Mouse (Mus musculus): ENCODE results near the gene Lrr1. TPM values are rescaled to one million over a fixed set of nuclear protein-coding genes. Genes with fewer than 3 reads are reported as not detected.

Lrr1 gene
- polyA plus RNA-seq, 1 experiment from 2014 or later = 5.5 TPM

DNA sequence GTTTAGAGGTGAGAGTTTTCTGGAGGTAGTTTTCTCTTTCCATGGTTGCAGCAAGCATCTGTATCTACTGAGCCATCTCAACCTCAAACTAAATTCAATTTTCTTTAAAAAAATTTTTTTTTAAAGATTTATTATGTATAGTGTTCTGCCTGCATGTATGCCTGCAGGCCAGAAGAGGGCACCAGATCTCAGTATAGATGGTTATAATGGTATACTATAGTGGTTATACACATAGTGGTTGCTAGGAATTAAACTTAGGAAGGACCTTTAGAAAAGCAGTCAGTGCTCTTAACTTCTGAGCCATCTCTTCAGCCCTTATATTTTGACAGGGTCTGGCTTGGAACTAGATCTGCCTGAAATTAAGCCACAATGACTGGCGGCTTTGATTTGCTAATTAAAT lies 21.9 kb downstream of the Lrr1 start:
- ATAC-seq = no peak

DNA sequence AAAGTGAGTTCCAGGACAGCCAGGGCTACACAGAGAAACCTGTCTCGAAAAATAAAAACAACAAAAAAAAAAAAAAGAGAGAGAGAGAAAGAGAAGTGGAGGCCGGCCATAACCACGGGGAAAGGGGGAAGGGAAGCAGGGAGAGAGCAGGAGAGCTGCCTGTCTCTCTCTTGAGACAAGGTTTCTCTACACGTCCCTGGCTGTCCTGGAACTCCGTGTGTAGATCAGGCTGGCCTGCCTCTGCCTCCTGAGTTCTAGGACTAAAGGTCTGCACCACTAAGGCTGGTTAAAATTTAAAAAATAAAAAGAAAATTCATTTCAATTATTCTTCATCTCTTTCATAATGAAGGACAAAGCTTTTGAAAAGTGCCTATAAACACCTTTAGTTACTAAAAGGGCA lies 22.8 kb downstream of the Lrr1 start:
- Histone ChIP-seq H3K27ac (ENCODE audit: low read depth, low read length) (no peak overlapping the region), H3K36me3 (ENCODE audit: control insufficient read depth, insufficient read depth) (peaks cover 4% of the 10 kb centered on the region; the same call in 1 of the 2 replicates), H3K4me3 (ENCODE audit: low read depth, low read length) (no peak overlapping the region), H3K27me3 (replicated peaks; ENCODE audit: control insufficient read depth, insufficient read depth, low read length) (no peaks in the 10 kb centered on the region), H3K4me1 (replicated peaks; ENCODE audit: control insufficient read depth, insufficient read depth, low read length) (no peaks in the 10 kb centered on the region; the same call in 1 of the 2 replicates), H3K9me3 (ENCODE audit: control insufficient read depth) (no peaks in the 10 kb centered on the region), H3K9ac (ENCODE audit: low read depth, low read length) (no peak overlapping the region), H3K4me2 (replicated peaks; ENCODE audit: low read depth) (no peak overlapping the region)
- ATAC-seq = no peak
- WGBS = 91% methylated on average over 5 of the region's 5 CpGs
- TF ChIP-seq CTCF (IDR thresholded peaks at IDR 0.05; ENCODE audit: low read depth) = no peak

More for the DNA sequence above, 21.9 kb downstream of the Lrr1 start:
- Histone ChIP-seq H3K27me3 (replicated peaks; ENCODE audit: control insufficient read depth, insufficient read depth, low read length) (no peaks in the 10 kb centered on the region), H3K4me2 (replicated peaks; ENCODE audit: low read depth) (no peak overlapping the region), H3K9ac (ENCODE audit: low read depth, low read length) (no peak overlapping the region), H3K4me1 (replicated peaks; ENCODE audit: control insufficient read depth, insufficient read depth, low read length) (0 out of 2 replicates have a peak, but pooled peaks cover 2% of the 10 kb centered on the region), H3K9me3 (ENCODE audit: control insufficient read depth) (no peaks in the 10 kb centered on the region), H3K27ac (ENCODE audit: low read depth, low read length) (no peak overlapping the region), H3K36me3 (ENCODE audit: control insufficient read depth, insufficient read depth) (peaks cover 4% of the 10 kb centered on the region; the same call in 1 of the 2 replicates), H3K4me3 (ENCODE audit: low read depth, low read length) (no peak overlapping the region)
- TF ChIP-seq CTCF (IDR thresholded peaks at IDR 0.05; ENCODE audit: low read depth) = peak; percentile 55
- WGBS = 92% methylated on average over 1 of the region's 1 CpGs

DNA sequence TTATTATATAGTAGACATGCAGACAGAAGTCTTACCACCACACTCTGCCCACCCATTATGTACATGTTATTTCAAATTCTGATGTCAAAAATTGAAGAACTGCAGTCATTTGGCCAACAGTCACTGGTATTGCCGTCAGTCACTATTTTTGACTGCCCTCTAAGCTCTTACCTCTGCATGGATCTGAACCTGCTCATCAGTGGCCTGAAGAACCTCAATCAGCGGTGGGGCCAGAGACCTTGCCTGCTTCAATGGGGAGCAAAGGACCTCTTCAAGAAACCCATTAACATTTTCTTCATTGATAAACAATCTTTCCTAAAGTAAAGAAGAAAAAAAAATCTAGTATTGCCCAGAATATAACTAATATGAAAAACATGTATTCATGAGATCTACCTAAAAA lies 24.0 kb downstream of the Lrr1 start:
- Histone ChIP-seq H3K9ac (ENCODE audit: low read depth, low read length) (no peak overlapping the region), H3K4me3 (ENCODE audit: low read depth, low read length) (no peak overlapping the region), H3K27ac (ENCODE audit: low read depth, low read length) (no peak overlapping the region), H3K9me3 (ENCODE audit: control insufficient read depth) (no peaks in the 10 kb centered on the region), H3K36me3 (ENCODE audit: control insufficient read depth, insufficient read depth) (peaks cover 4% of the 10 kb centered on the region; the same call in 1 of the 2 replicates), H3K27me3 (replicated peaks; ENCODE audit: control insufficient read depth, insufficient read depth, low read length) (no peaks in the 10 kb centered on the region), H3K4me1 (replicated peaks; ENCODE audit: control insufficient read depth, insufficient read depth, low read length) (no peaks in the 10 kb centered on the region; the same call in 1 of the 2 replicates), H3K4me2 (replicated peaks; ENCODE audit: low read depth) (no peak overlapping the region)
- WGBS = 90% methylated on average over 2 of the region's 2 CpGs
- no peak for TF ChIP-seq CTCF (IDR thresholded peaks at IDR 0.05; ENCODE audit: low read depth)
- no peak for ATAC-seq

GRCm38 (mm10) chr12:69196444-69197377 lies 28.1 kb downstream of the Lrr1 start, which contains the start of gene Gm49383:
Gene Gm49383, minus strand, starts transcription at chr12:69197104.
- under 1% methylated on average over 75 of the region's 75 CpGs for WGBS
- Histone ChIP-seq H3K4me2 (replicated peaks; ENCODE audit: low read depth) (peak within 1 kb of the TSS; percentile 93), H3K36me3 (ENCODE audit: control insufficient read depth, insufficient read depth) (peaks cover 12% of the 10 kb centered on the region; the same call in 1 of the 2 replicates), H3K9me3 (ENCODE audit: control insufficient read depth) (no peaks in the 10 kb centered on the region), H3K9ac (ENCODE audit: low read depth, low read length) (peak within 1 kb of the TSS; percentile 83), H3K4me1 (replicated peaks; ENCODE audit: control insufficient read depth, insufficient read depth, low read length) (no peaks in the 10 kb centered on the region; the same call in 1 of the 2 replicates), H3K27me3 (replicated peaks; ENCODE audit: control insufficient read depth, insufficient read depth, low read length) (no peaks in the 10 kb centered on the region), H3K27ac (ENCODE audit: low read depth, low read length) (peak within 1 kb of the TSS; percentile 89), H3K4me3 (ENCODE audit: low read depth, low read length) (peak within 1 kb of the TSS; percentile 96)
- peak; percentile 59 for ATAC-seq
- TF ChIP-seq CTCF (IDR thresholded peaks at IDR 0.05; ENCODE audit: low read depth) = no peak

DNA sequence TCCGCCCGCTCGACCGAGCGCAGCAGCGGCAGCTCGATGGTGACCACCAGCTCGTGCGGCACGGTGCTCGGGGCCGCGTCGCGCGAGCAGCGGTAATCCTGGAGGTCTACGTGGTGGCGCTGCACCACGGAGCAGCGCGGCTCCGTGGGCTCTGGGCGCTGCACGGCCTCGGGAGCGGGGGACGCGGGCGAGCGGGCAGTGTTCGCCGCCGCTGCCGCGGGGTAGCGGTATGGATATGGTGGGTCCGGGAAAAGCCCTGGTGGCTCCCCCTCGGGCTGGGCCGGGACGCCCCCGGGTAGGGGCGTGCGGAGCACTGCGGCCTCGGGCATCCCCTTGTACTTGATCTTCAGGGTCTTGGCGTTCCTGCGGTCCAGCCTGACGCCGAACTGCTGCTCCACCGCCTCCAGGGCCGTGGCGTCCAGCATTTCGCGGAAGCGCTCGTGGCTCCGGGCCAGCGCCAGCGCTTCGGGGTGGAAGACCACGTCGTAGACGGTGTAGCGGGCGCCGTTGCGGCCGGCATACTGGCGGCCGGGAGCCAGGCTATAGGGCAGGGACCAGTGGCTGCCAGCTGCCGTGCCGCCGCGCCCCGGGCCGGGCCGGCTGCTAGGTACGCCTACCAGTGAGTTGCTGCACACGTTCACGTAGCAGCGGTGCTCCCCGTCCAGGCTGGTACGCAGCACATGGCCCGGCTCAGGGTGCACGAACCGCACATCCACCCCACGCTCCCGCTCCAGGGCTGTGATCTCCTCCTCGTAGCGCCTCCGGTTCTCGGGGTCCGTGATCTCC lies 29.0 kb downstream of the Lrr1 start:
- H3K27ac ChIP-seq (ENCODE audit: low read depth, low read length) = peak overlapping the region; percentile 89
- under 1% methylated on average over 94 of the region's 94 CpGs for WGBS
- H3K36me3 ChIP-seq (ENCODE audit: control insufficient read depth, insufficient read depth) = peaks cover 15% of the 10 kb centered on the region; the same call in 1 of the 2 replicates
- H3K9me3 ChIP-seq (ENCODE audit: control insufficient read depth) = no peaks in the 10 kb centered on the region
- peak overlapping the region; percentile 83 for H3K9ac ChIP-seq (ENCODE audit: low read depth, low read length)
- H3K4me2 ChIP-seq (replicated peaks; ENCODE audit: low read depth) = peak overlapping the region; percentile 93
- peak; percentile 21; the same call in 1 of the 2 replicates for TF ChIP-seq CTCF (IDR thresholded peaks at IDR 0.05; ENCODE audit: low read depth)
- no peaks in the 10 kb centered on the region; the same call in 1 of the 2 replicates for H3K4me1 ChIP-seq (replicated peaks; ENCODE audit: control insufficient read depth, insufficient read depth, low read length)
- H3K27me3 ChIP-seq (replicated peaks; ENCODE audit: control insufficient read depth, insufficient read depth, low read length) = no peaks in the 10 kb centered on the region
- peak; percentile 77 for ATAC-seq
- H3K4me3 ChIP-seq (ENCODE audit: low read depth, low read length) = peak overlapping the region; percentile 96
